Mouse (Mus musculus): ENCODE data around the gene R3hcc1l.

- TF ChIP-seq CTCF (conservative IDR thresholded peaks at IDR 0.05; ENCODE audit: low read length) (no peak), POU5F1 (IDR thresholded peaks at IDR 0.05; ENCODE audit: borderline replicate concordance, low read length) (no peak)
Observed at GRCm38 (mm10) chr19:42576856-42577255, 58.3 kb downstream of the R3hcc1l start.
